Mouse (Mus musculus) heart, embryonic 12.5 days (tissue): ENCODE data around the gene 2610001J05Rik. TPM values are rescaled to one million over a fixed set of nuclear protein-coding genes. Genes with fewer than 3 reads are reported as not detected.
"Not testable (repeated sequence)": the region's sequence is repeated elsewhere in the genome, so short reads cannot be mapped to it uniquely, and the experiment has no call there.

Experiments used
- ATAC-seq: fragments of 200-750 bp; cut with Nextera tagmentation; 2 replicates; pipeline ENCODE4 v1.8.0; 2017; ENCODE audit warnings: moderate TSS enrichment, moderate library complexity; ENCODE audit not compliant: insufficient number of reproducible peaks, low FRiP score
- H3K27ac ChIP-seq: fragments of 300-500 bp; sonication (generic); 2 replicates; pipeline ENCODE4 v1.5.1; 2016; ENCODE audit warnings: mild to moderate bottlenecking, moderate library complexity; ENCODE audit not compliant: poor library complexity, severe bottlenecking
- H3K27me3 ChIP-seq: fragments of 300-500 bp; sonication (generic); replicated peaks from 2 replicates; pipeline ENCODE4 v1.6.1; 2016; ENCODE audit warnings: mild to moderate bottlenecking, moderate library complexity
- H3K36me3 ChIP-seq: fragments of 300-500 bp; sonication (generic); 2 replicates; pipeline ENCODE4 v1.6.1; 2016; ENCODE audit warnings: mild to moderate bottlenecking, moderate library complexity
- H3K4me1 ChIP-seq: fragments of 300-500 bp; sonication (generic); replicated peaks from 2 replicates; pipeline ENCODE4 v1.6.1; 2016; ENCODE audit warnings: mild to moderate bottlenecking
- H3K4me2 ChIP-seq: fragments of 300-500 bp; sonication (generic); 2 replicates; pipeline ENCODE4 v1.6.1; 2016; ENCODE audit warnings: mild to moderate bottlenecking, moderate library complexity
- H3K4me3 ChIP-seq: fragments of 300-500 bp; sonication (generic); 2 replicates; pipeline ENCODE4 v1.5.1; 2016; ENCODE audit warnings: mild to moderate bottlenecking
- H3K9ac ChIP-seq: fragments of 300-500 bp; sonication (generic); 2 replicates; pipeline ENCODE4 v1.6.1; 2016; ENCODE audit warnings: mild to moderate bottlenecking, moderate library complexity
- H3K9me3 ChIP-seq: fragments of 300-500 bp; sonication (generic); replicated peaks from 2 replicates; pipeline ENCODE4 v1.6.1; 2016; ENCODE audit warnings: mild to moderate bottlenecking, moderate library complexity
- WGBS: fragments of 180-500 bp; shearing (Covaris S2); methylation state at CpG from one replicate; pipeline ENCODE4 v1.1.7; 2016; 5-methylcytosine and 5-hydroxymethylcytosine counted together
- polyA plus RNA-seq: library from polyadenylated mRNA; unstranded; fragments of >200 nt; fragmentation: Nextera tagmentation; extraction: Ambion mirVana; gene quantifications from 2 replicates; pipeline ENCODE4 v1.2.1, GENCODE M21; 2016

Gene 2610001J05Rik
- polyA plus RNA-seq, 1 experiment from 2014 or later = 121 TPM

DNA sequence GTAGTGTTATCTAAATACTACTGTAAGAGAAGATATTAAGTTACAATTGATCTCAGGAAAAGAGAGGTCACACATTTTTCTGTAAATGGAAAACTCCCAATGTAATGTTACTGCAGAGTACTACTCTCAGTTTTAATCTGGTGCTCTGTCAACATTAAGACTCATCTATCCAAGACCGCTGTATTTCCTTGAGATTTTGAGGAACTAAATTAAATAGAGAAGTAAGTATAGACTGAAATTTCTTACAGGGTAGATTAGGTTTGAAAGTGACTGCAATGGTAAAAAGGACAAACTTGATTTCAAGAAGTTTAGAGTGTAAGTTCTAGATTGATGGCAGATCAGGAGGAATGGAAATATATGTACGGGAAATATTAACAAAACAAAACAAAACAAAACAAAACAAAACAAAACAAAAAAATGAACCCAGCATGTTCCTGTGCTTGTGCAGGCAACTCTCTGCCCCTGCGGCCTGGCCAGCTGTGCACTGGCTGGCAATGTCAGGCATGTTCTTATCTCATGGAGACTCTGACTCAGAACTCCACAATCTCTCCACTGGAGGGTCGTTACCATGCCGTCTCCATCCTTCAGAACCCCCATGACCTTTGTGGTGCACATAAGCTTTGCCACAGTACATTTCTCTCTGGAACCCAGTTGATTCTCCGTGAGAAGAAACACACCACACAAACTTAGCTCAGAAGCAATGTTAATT lies 11.3 kb downstream of the 2610001J05Rik start:
- H3K27me3 ChIP-seq = no peaks in the 10 kb centered on the region
- no peaks in the 10 kb centered on the region for H3K36me3 ChIP-seq
- no peak overlapping the region for H3K4me2 ChIP-seq
- peak; percentile 61; the same call in 1 of the 2 replicates for ATAC-seq
- H3K4me1 ChIP-seq = peaks cover 6% of the 10 kb centered on the region
- no peaks in the 10 kb centered on the region for H3K9me3 ChIP-seq
- peak overlapping the region; percentile 40 for H3K27ac ChIP-seq
- 30% methylated on average over 6 of the region's 6 CpGs for WGBS
- no peak overlapping the region for H3K9ac ChIP-seq
- H3K4me3 ChIP-seq = no peak overlapping the region

DNA sequence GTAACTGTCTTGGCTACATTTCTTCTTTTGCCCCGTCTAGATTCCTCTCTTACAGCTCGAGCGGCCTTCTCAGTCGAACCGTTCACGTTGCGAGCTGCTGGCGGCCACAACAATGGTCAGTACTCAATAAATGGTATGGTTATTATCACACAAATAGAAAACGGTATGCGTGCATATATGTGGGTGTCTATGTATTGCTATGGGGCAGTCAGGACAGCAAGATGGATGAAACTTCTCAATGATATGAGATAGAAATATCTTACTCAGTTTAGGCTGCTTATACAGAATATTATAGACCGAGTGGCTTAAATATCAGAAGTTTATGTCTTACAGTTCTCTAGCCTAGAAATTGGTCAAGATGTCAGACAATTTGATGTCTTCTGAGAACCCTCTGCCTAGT lies 17.1 kb downstream of the 2610001J05Rik start:
- H3K27me3 ChIP-seq = no peaks in the 10 kb centered on the region
- 28% methylated on average over 11 of the region's 11 CpGs for WGBS
- no peaks in the 10 kb centered on the region for H3K9me3 ChIP-seq
- no peaks in the 10 kb centered on the region for H3K36me3 ChIP-seq
- no peak for ATAC-seq
- no peaks in the 10 kb centered on the region for H3K4me1 ChIP-seq
- H3K4me3 ChIP-seq = no peak overlapping the region
- H3K27ac ChIP-seq = no peak overlapping the region
- no peak overlapping the region for H3K4me2 ChIP-seq
- H3K9ac ChIP-seq = no peak overlapping the region

DNA sequence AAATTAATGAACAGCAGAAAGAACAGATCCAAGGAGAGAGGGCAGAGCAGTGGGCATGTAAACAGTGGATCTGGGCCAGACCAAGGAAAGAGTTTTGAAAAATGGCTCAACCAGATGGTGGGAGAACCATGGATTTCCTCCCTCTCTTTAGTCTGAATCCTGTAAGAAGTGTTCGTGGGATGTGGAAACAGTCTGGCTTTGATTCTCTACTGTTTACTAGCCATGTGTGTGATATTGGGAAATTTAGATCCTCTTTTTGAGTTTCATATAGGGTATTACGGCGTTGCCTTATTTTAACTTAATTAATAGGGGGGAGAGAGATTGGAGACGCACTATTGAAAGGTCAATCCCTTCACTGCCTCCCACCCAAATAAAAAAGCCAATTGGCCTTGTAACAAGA lies 18.1 kb downstream of the 2610001J05Rik start:
- Histone ChIP-seq H3K36me3 (no peaks in the 10 kb centered on the region), H3K4me1 (no peaks in the 10 kb centered on the region), H3K27ac (no peak overlapping the region), H3K4me3 (no peak overlapping the region), H3K9ac (no peak overlapping the region), H3K4me2 (no peak overlapping the region), H3K9me3 (no peaks in the 10 kb centered on the region), H3K27me3 (no peaks in the 10 kb centered on the region)
- 80% methylated on average over 4 of the region's 4 CpGs for WGBS
- no peak for ATAC-seq

DNA sequence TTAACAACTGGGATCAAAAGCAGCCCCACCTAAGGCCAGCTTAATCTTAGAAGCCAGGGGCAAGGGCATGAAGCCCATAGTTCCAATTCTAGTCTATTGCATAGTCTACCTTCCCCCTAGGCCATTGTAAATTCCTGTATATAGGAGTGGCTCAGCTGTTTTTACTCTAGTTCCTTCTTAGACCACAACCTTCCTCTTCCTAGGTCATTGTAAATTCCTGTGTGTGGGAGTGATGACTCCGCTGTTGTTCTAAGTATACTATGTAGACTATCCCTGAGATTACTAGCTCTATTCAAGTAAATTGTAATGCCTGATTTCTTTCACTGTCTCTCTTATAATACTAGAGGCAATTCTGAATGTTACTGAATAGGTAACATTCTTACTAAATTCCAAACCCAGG lies 25.3 kb downstream of the 2610001J05Rik start:
- WGBS = 81% methylated on average over 1 of the region's 1 CpGs
- ATAC-seq, H3K36me3 ChIP-seq, H3K27me3 ChIP-seq, H3K27ac ChIP-seq, H3K9me3 ChIP-seq, H3K4me1 ChIP-seq, H3K4me2 ChIP-seq, H3K9ac ChIP-seq, H3K4me3 ChIP-seq: not testable (repeated sequence)

DNA sequence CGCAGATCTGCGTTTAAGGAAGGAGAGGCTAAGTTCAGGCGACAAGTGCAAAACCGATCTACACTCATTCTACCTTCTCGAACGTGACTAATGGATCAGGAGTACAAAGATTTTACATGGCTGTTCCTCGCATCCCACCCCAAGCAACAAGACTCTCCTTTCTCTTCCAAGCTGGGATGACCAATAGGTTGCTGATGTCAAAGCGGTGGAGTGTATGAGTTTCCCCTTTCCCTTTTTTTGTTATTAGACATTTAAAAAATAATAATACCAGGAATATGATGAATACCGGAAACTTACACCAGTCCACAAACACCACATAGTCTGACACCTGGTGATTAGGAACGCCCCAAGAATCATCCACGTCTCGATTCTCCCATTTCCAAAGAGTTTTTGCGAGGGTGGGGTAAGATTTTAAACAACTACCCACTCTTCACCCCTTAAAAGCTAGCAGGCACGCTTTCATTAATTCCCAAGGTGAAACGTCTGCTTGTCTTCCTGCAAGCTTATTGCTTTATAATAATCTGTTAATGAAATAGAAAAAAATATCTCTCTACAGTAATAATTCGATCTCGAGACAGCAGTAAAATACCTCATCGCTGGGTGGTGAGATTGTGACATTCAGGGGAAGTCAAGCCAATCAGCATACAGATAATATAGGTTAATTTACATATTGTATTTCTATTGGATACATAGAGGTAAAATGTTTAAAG lies 31.8 kb downstream of the 2610001J05Rik start, which contains the start of gene Gpr85:
TSS of gene Gpr85 (minus strand) at position 598 of the 710 bp plus-strand sequence.
- Histone ChIP-seq H3K4me2 (peak within 1 kb of the TSS; percentile 77), H3K9me3 (no peaks in the 10 kb centered on the region), H3K27ac (peak within 1 kb of the TSS; percentile 95), H3K4me3 (peak within 1 kb of the TSS; percentile 68), H3K36me3 (no peaks in the 10 kb centered on the region), H3K4me1 (peaks cover 3% of the 10 kb centered on the region; the same call in 1 of the 2 replicates), H3K9ac (peak within 1 kb of the TSS; percentile 85), H3K27me3 (peaks cover 4% of the 10 kb centered on the region; the same call in 1 of the 2 replicates)
- WGBS = 41% methylated on average over 18 of the region's 18 CpGs
- no peak for ATAC-seq

DNA sequence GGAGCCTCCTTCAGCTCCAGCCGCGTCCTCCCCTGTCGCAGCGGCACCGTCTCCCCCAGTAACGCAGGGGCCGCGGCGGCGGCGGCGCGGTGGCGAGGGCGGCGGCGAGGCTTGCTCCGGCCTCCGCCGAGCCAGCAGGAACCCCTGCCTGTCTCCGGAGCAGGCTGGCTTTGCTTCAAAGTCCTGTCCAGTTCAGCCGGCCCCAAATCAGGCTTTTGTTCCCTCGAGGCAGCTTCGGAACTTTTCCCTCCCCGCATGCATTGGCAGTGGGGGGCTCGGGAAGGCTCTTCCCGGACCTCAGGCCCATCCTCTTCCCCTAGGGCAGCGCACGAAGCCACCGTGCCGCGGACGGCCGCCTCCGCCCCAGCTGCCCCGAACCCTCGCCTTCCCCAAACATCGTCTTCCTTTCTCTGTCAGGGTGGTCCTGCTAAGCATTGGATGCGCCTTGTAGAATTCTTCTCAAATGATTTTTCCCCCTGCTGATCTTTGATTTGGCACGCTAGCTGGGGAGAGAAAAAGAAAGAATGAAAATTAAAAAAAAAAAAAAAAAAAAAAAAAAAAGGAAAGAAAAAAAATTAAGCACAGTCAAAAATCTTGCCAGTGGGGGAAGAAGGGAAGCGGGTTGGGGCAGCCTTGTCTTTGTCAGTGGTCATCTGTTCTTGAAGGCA lies 32.5 kb downstream of the 2610001J05Rik start:
- H3K4me3 ChIP-seq = peak overlapping the region; percentile 68
- peak overlapping the region; percentile 95 for H3K27ac ChIP-seq
- under 1% methylated on average over 41 of the region's 41 CpGs for WGBS
- H3K4me2 ChIP-seq = peak overlapping the region; percentile 77
- ATAC-seq = peak; percentile 88
- no peaks in the 10 kb centered on the region for H3K9me3 ChIP-seq
- peak overlapping the region; percentile 85 for H3K9ac ChIP-seq
- peaks cover 3% of the 10 kb centered on the region; the same call in 1 of the 2 replicates for H3K4me1 ChIP-seq
- H3K27me3 ChIP-seq = peaks cover 4% of the 10 kb centered on the region; the same call in 1 of the 2 replicates
- no peaks in the 10 kb centered on the region for H3K36me3 ChIP-seq

- Histone ChIP-seq H3K9ac (peak overlapping the region; percentile 85), H3K4me1 (peaks cover 3% of the 10 kb centered on the region; the same call in 1 of the 2 replicates), H3K9me3 (no peaks in the 10 kb centered on the region), H3K27ac (peak overlapping the region; percentile 95; the same call in 1 of the 2 replicates), H3K36me3 (no peaks in the 10 kb centered on the region), H3K27me3 (peaks cover 4% of the 10 kb centered on the region; the same call in 1 of the 2 replicates), H3K4me2 (peak overlapping the region; percentile 77), H3K4me3 (peak overlapping the region; percentile 68)
- WGBS = 2% methylated on average over 19 of the region's 19 CpGs
- ATAC-seq = no peak; the same call in 1 of the 2 replicates
Observed at GRCm38 (mm10) chr6:13837916-13838676, 33.2 kb downstream of the 2610001J05Rik start.

DNA sequence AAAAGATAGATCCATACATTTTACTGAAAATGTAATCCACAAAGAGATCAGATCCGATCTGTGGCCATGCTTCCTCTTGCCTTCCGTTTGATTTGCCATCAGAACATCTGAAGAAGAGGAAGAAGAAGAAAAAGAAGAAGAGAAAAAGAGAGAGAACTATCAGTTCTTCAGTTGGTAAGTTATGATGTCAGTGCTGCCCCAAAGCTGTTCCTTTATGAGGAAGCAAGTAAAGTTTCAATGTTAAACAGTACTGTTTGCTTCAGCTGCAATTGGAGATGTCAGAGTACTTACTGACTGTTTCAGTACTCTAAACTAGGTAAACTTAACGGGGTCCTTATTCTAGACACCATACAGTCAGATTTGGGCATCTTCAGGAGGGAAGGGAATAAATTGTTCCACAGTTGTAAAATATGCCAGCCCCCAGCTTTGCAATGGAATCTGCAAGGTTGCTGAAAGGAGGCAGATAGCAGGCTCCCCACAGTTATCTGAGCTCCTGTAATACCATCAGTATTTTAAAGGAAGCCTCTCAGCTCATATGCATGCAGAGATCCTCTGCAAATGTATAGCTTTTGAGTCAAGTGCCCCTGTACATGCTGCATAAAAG lies 34.2 kb downstream of the 2610001J05Rik start:
- Histone ChIP-seq H3K4me1 (peaks cover 3% of the 10 kb centered on the region; the same call in 1 of the 2 replicates), H3K36me3 (no peaks in the 10 kb centered on the region), H3K4me2 (peak overlapping the region; percentile 39), H3K9me3 (no peaks in the 10 kb centered on the region), H3K27me3 (peaks cover 4% of the 10 kb centered on the region; the same call in 1 of the 2 replicates), H3K4me3 (peak overlapping the region; percentile 68), H3K9ac (no peak overlapping the region), H3K27ac (no peak overlapping the region)
- no peak for ATAC-seq
- WGBS = 67% methylated on average over 3 of the region's 3 CpGs

DNA sequence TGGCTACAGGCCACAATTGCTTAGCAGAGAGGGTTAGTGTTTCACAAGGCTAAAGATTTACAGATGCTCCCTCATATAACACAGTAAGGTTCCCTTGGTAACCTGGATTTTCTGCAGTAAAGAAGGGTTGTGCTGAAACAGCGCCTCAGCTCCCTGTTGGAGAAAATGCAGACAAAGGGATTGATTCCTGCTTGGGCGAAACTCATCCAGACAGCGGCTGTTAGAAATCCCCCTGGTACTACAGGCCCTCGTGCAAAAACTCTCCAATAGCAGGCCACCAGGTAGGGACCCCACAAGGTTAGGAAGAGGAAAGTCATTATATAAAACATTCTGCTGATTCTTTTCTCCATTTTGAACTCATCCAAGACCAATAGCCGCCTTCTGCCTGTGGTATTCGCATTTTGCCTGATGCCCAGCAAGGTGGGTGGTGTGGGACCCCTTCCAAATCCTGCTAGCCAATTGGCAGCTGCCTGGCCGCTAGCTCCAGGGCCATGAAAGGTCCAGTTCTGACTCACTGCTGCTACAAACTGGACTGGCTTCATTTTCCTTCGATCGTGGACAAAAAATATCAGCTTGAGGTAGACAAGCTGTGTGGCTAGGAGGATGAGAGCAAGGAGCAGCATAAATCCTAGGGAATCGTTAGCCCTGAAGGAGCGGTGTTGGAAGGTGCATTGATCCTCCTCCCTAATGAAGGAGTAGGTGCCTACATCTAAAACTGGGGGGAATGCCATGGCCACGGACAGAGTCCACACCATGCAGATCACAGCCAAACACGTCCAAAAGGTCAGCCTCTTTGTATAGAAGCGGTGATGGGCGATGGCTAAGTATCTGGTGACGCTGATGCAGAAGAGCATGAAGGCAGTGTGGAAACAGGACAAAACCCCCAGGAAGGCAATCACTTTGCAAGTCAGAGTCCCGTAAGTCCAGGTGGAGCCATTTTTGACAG lies 35.3 kb downstream of the 2610001J05Rik start:
- no peak overlapping the region for H3K4me3 ChIP-seq
- H3K9ac ChIP-seq = no peak overlapping the region
- peaks cover 4% of the 10 kb centered on the region; the same call in 1 of the 2 replicates for H3K27me3 ChIP-seq
- H3K36me3 ChIP-seq = no peaks in the 10 kb centered on the region
- peaks cover 3% of the 10 kb centered on the region; the same call in 1 of the 2 replicates for H3K4me1 ChIP-seq
- H3K27ac ChIP-seq = no peak overlapping the region
- no peak overlapping the region for H3K4me2 ChIP-seq
- H3K9me3 ChIP-seq = no peaks in the 10 kb centered on the region
- 67% methylated on average over 17 of the region's 17 CpGs for WGBS
- ATAC-seq = no peak
